Mouse (Mus musculus) intestine, postnatal 0 days (tissue): ENCODE measurements around the gene Mmp24. TPM values are rescaled to one million over a fixed set of nuclear protein-coding genes. Genes with fewer than 3 reads are reported as not detected.

Source experiments
- ATAC-seq: fragments of 200-750 bp; cut with Nextera tagmentation; 2 replicates; pipeline ENCODE4 v1.8.0; 2017; ENCODE audit warnings: mild to moderate bottlenecking, moderate TSS enrichment, moderate library complexity
- H3K27ac ChIP-seq: fragments of 300-500 bp; sonication (generic); 2 replicates; pipeline ENCODE4 v1.5.1; 2014; ENCODE audit warnings: mild to moderate bottlenecking, low read depth, low read length, moderate library complexity
- H3K27me3 ChIP-seq: fragments of 300-500 bp; sonication (generic); replicated peaks from 2 replicates; pipeline ENCODE4 v1.6.1; 2014; ENCODE audit warnings: low read length, mixed read lengths; ENCODE audit not compliant: control insufficient read depth, insufficient read depth
- H3K36me3 ChIP-seq: fragments of 300-500 bp; sonication (generic); 2 replicates; pipeline ENCODE4 v1.6.1; 2014; ENCODE audit warnings: mild to moderate bottlenecking, moderate library complexity; ENCODE audit not compliant: control insufficient read depth, insufficient read depth
- H3K4me1 ChIP-seq: fragments of 300-500 bp; sonication (generic); replicated peaks from 2 replicates; pipeline ENCODE4 v1.6.1; 2014; ENCODE audit warnings: antibody characterized with exemption, low read length, mixed read lengths; ENCODE audit not compliant: control insufficient read depth, insufficient read depth
- H3K4me2 ChIP-seq: fragments of 300-500 bp; sonication (generic); replicated peaks from 2 replicates; pipeline ENCODE4 v1.6.1; 2014; ENCODE audit warnings: low read depth, mild to moderate bottlenecking, moderate library complexity
- H3K4me3 ChIP-seq: fragments of 300-500 bp; sonication (generic); 2 replicates; pipeline ENCODE4 v1.5.1; 2014; ENCODE audit warnings: low read depth, low read length
- H3K9ac ChIP-seq: fragments of 300-500 bp; sonication (generic); 2 replicates; pipeline ENCODE4 v1.6.1; 2014; ENCODE audit warnings: mild to moderate bottlenecking, low read depth, low read length
- H3K9me3 ChIP-seq: fragments of 300-500 bp; sonication (generic); 2 replicates; pipeline ENCODE4 v1.6.1; 2016; ENCODE audit warnings: mixed run types; ENCODE audit not compliant: control insufficient read depth
- CTCF ChIP-seq: sonication (generic); IDR thresholded peaks from 2 replicates; pipeline ENCODE4 v1.5.1; 2016; ENCODE audit warnings: low read depth, mild to moderate bottlenecking, control low read depth, antibody characterized with exemption, moderate library complexity
- WGBS: fragments of 180-500 bp; shearing (Covaris S2); extraction: QIAGEN DNeasy Blood & Tissue Kit; methylation state at CpG from one replicate; pipeline ENCODE4 v1.1.7; 2014; 5-methylcytosine and 5-hydroxymethylcytosine counted together
- polyA plus RNA-seq: library from polyadenylated mRNA; unstranded; fragments of >200 nt; fragmentation: Nextera tagmentation; extraction: Ambion mirVana; gene quantifications from 2 replicates; pipeline ENCODE4 v1.2.1, GENCODE M21; 2015

Mmp24 gene
- polyA plus RNA-seq, 1 experiment from 2014 or later, result 0.22 TPM

GRCm38 (mm10) chr2:155736936-155737335 lies 38.2 kb upstream of the Mmp24 start:
- no peaks in the 10 kb centered on the region for H3K9me3 ChIP-seq
- no peak overlapping the region for H3K27ac ChIP-seq
- no peak overlapping the region for H3K9ac ChIP-seq
- no peak for TF ChIP-seq CTCF
- H3K4me2 ChIP-seq, result no peak overlapping the region
- no peaks in the 10 kb centered on the region for H3K36me3 ChIP-seq
- WGBS, result 64% methylated on average over 6 of the region's 6 CpGs
- no peaks in the 10 kb centered on the region for H3K4me1 ChIP-seq
- no peak for ATAC-seq
- no peak overlapping the region for H3K4me3 ChIP-seq
- no peaks in the 10 kb centered on the region for H3K27me3 ChIP-seq

DNA sequence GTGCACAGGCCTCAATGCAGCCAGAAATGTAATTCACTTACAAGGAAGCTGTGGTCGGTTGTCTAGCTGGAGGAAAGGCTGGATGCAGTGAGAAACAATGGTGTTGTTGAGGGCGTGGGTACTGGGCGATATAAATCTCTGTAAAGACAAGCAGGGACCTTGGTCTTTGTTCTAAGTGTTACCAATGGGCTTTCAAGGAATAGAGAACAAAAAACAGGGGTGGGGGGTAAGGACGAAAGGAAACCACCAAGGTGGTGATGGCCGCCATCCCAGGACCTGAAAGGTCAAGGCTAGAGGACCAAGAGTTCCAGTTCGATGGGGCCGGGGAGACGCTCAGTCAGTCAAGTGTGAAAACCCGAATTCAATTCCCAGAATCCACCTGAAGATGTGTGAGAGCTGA lies 37.3 kb upstream of the Mmp24 start:
- Histone ChIP-seq H3K36me3 (no peaks in the 10 kb centered on the region), H3K9ac (no peak overlapping the region), H3K4me3 (no peak overlapping the region), H3K27me3 (no peaks in the 10 kb centered on the region), H3K4me1 (no peaks in the 10 kb centered on the region), H3K9me3 (no peaks in the 10 kb centered on the region), H3K4me2 (no peak overlapping the region), H3K27ac (no peak overlapping the region)
- 61% methylated on average over 9 of the region's 9 CpGs for WGBS
- TF ChIP-seq CTCF, result no peak
- ATAC-seq, result no peak

GRCm38 (mm10) chr2:155742211-155742610 lies 32.9 kb upstream of the Mmp24 start:
- 50% methylated on average over 11 of the region's 11 CpGs for WGBS
- Histone ChIP-seq H3K4me2 (no peak overlapping the region), H3K36me3 (no peaks in the 10 kb centered on the region), H3K4me1 (no peaks in the 10 kb centered on the region), H3K27ac (no peak overlapping the region), H3K9ac (no peak overlapping the region), H3K27me3 (no peaks in the 10 kb centered on the region), H3K9me3 (no peaks in the 10 kb centered on the region), H3K4me3 (no peak overlapping the region)
- ATAC-seq, result no peak
- TF ChIP-seq CTCF, result no peak

GRCm38 (mm10) chr2:155742931-155743337 lies 32.2 kb upstream of the Mmp24 start:
- Histone ChIP-seq H3K27me3 (no peaks in the 10 kb centered on the region), H3K4me3 (no peak overlapping the region), H3K4me1 (no peaks in the 10 kb centered on the region), H3K9ac (no peak overlapping the region), H3K36me3 (no peaks in the 10 kb centered on the region), H3K9me3 (no peaks in the 10 kb centered on the region), H3K27ac (no peak overlapping the region), H3K4me2 (no peak overlapping the region)
- ATAC-seq, result peak; percentile 56; the same call in 1 of the 2 replicates
- no peak for TF ChIP-seq CTCF
- WGBS, result 40% methylated on average over 12 of the region's 12 CpGs

DNA sequence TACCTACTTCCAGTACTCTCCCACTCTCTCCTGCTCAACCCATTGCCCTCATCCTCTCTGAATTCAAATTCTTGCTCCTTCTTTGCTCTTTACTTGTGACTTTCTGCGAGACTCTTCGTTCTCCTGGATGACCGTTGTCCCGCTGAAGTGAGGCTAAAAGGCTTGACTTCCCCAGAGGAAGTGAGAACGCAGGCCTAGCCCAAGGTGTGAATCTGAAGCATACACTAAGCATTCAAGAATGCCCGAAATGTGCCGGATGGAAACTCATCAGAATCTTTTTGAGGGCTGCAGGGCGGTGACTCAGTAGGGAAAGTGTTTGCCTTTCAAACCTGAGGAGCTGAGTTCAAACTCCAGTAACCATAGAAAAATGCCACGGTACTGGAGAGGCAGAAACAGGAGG lies 31.8 kb upstream of the Mmp24 start:
- H3K9ac ChIP-seq, result no peak overlapping the region
- H3K36me3 ChIP-seq, result no peaks in the 10 kb centered on the region
- no peak overlapping the region for H3K4me3 ChIP-seq
- H3K27me3 ChIP-seq, result no peaks in the 10 kb centered on the region
- 79% methylated on average over 9 of the region's 9 CpGs for WGBS
- no peaks in the 10 kb centered on the region for H3K9me3 ChIP-seq
- no peaks in the 10 kb centered on the region for H3K4me1 ChIP-seq
- ATAC-seq, result no peak
- no peak for TF ChIP-seq CTCF
- no peak overlapping the region for H3K4me2 ChIP-seq
- H3K27ac ChIP-seq, result no peak overlapping the region

GRCm38 (mm10) chr2:155745487-155745886 lies 29.7 kb upstream of the Mmp24 start:
- 54% methylated on average over 3 of the region's 3 CpGs for WGBS
- Histone ChIP-seq H3K9me3 (no peaks in the 10 kb centered on the region), H3K4me3 (no peak overlapping the region), H3K36me3 (no peaks in the 10 kb centered on the region), H3K27me3 (no peaks in the 10 kb centered on the region), H3K4me2 (no peak overlapping the region), H3K4me1 (no peaks in the 10 kb centered on the region), H3K27ac (no peak overlapping the region), H3K9ac (no peak overlapping the region)
- ATAC-seq, result no peak
- TF ChIP-seq CTCF, result no peak

- 87% methylated on average over 4 of the region's 4 CpGs for WGBS
- Histone ChIP-seq H3K27me3 (no peaks in the 10 kb centered on the region), H3K4me1 (no peaks in the 10 kb centered on the region), H3K9ac (no peak overlapping the region), H3K27ac (no peak overlapping the region), H3K9me3 (no peaks in the 10 kb centered on the region), H3K4me2 (no peak overlapping the region), H3K4me3 (no peak overlapping the region), H3K36me3 (no peaks in the 10 kb centered on the region)
- no peak for ATAC-seq
- TF ChIP-seq CTCF, result no peak
Observed at GRCm38 (mm10) chr2:155749394-155749793, 25.7 kb upstream of the Mmp24 start.
